Comparison of ENCODE assay signal across 17 mouse cellular contexts in genomic region chr6:136396860-136397259, GRCm38 (mm10).
DNase-seq lines count a peak whose midpoint lies in the region; ATAC-seq lines count a peak whose summit lies in the region.
"Had no signal": no experiment of that assay in that cellular context is flagged by ENCODE, and none has a peak within 500 bp of the region (broad histone marks: within the 10 kb centered on the region; RNA-seq: fewer than 3 reads in every experiment).

No protein-coding gene starts in this region.

- no peak for ATAC-seq in cerebellum, adult (ENCODE audit: insufficient number of reproducible peaks, low FRiP score, low TSS enrichment)
- peak; percentile 52; the same call in 1 of the 2 replicates for ATAC-seq in frontal cortex, adult (ENCODE audit: low TSS enrichment)
- ATAC-seq: activated CD4-positive, CD25-positive, alpha-beta regulatory T cell, adult 4 months; forebrain, embryonic 13.5 days; forebrain, embryonic 16.5 days; intestine, postnatal 0 days had no signal

- peak; percentile 11 for DNase-seq in cerebellum, adult 18-20 months
- no peak for DNase-seq in cerebellum, postnatal 4 days (ENCODE audit: low spot score in 2 of 2)
- peak; percentile 14 to 27 for DNase-seq in cerebellum, postnatal 14 days
- no peak for DNase-seq in frontal cortex, postnatal 36 days (ENCODE audit: low spot score in 2 of 2)
- DNase-seq: adrenal gland, adult 8-10 months; adrenal gland, postnatal 25 days; cerebellum, adult 11 months; gastrocnemius, postnatal 25 days; heart, adult 2 months; heart, postnatal 14 days; kidney, adult 2 months had no signal

Comparison
In these comparisons a context has a peak if more than half of its experiments do, and no peak if none do; other contexts are left out.
1. DNase-seq: peak in cerebellum, adult 18-20 months (2 of 2) and cerebellum, postnatal 14 days (2 of 2); none in cerebellum, postnatal 4 days (0 of 2) and frontal cortex, postnatal 36 days (0 of 2).